Mouse (Mus musculus) liver, adult 2 months (tissue): ENCODE results near the gene Agtrap. TPM values are rescaled to one million over a fixed set of nuclear protein-coding genes. Genes with fewer than 3 reads are reported as not detected.

Experiments
- DNase-seq: peaks from one replicate; pipeline ENCODE4 v3.0.0-alpha.2; 2011; ENCODE audit warnings: low read depth, low spot score; ENCODE audit errors: extremely low read depth
- H3K27ac ChIP-seq: fragments of 200-500 bp; replicated peaks from 2 replicates; pipeline ENCODE4 v1.5.1; 2012; ENCODE audit warnings: low read depth, mild to moderate bottlenecking, control low read depth, inconsistent platforms, low read length; ENCODE audit not compliant: insufficient read depth
- H3K27me3 ChIP-seq: fragments of 200-500 bp; 2 replicates; pipeline ENCODE4 v1.6.1; 2012; ENCODE audit warnings: mild to moderate bottlenecking, moderate library complexity, low read length, inconsistent platforms; ENCODE audit not compliant: control insufficient read depth, insufficient read depth
- H3K36me3 ChIP-seq: fragments of 200-500 bp; 2 replicates; pipeline ENCODE4 v1.6.1; 2012; ENCODE audit warnings: low read length, inconsistent platforms; ENCODE audit not compliant: control insufficient read depth, insufficient read depth
- H3K4me1 ChIP-seq: fragments of 200-500 bp; 2 replicates; pipeline ENCODE4 v1.6.1; 2011; ENCODE audit warnings: low read length; ENCODE audit not compliant: control insufficient read depth, insufficient read depth
- H3K4me3 ChIP-seq: fragments of 200-500 bp; 2 replicates; pipeline ENCODE4 v1.5.1; 2011; ENCODE audit warnings: low read depth, mild to moderate bottlenecking, control low read depth, low read length, moderate library complexity; ENCODE audit not compliant: insufficient read depth
- H3K79me2 ChIP-seq: fragments of 200-500 bp; 2 replicates; pipeline ENCODE4 v1.6.1; 2012; ENCODE audit warnings: inconsistent platforms, mild to moderate bottlenecking, low read length, moderate library complexity; ENCODE audit not compliant: control insufficient read depth, insufficient read depth
- H3K9ac ChIP-seq: fragments of 200-500 bp; 2 replicates; pipeline ENCODE4 v1.6.1; 2012; ENCODE audit warnings: low read depth, mild to moderate bottlenecking, control low read depth, inconsistent platforms, low read length
- CTCF ChIP-seq: fragments of 200-500 bp; IDR thresholded peaks from 2 replicates; pipeline ENCODE4 v1.5.1; 2011; ENCODE audit warnings: low read depth, low read length, control low read depth
- POLR2A ChIP-seq: fragments of 200-500 bp; IDR thresholded peaks from 2 replicates; pipeline ENCODE4 v1.6.1; 2011; ENCODE audit warnings: low read length, control low read depth; ENCODE audit not compliant: insufficient read depth; ENCODE audit errors: extremely low read depth
- WGBS: fragments of 180-500 bp; shearing (Covaris S2); methylation state at CpG from one replicate; pipeline ENCODE4 v1.1.7; 2018; 5-methylcytosine and 5-hydroxymethylcytosine counted together
- polyA plus RNA-seq: library from polyadenylated mRNA; depleted of rRNA; stranded (reverse); fragments of >200 nt; gene quantifications from 2 replicates; pipeline ENCODE4 v1.2.3, GENCODE M21; 2012
- total RNA-seq: library from RNA; depleted of rRNA; stranded (reverse); fragments of >200 nt; gene quantifications from 2 replicates; pipeline ENCODE4 v1.2.3, GENCODE M21; 2014

Gene Agtrap
- total and polyA plus RNA-seq, 2 experiments, result 2.1 to 3.7 TPM

DNA sequence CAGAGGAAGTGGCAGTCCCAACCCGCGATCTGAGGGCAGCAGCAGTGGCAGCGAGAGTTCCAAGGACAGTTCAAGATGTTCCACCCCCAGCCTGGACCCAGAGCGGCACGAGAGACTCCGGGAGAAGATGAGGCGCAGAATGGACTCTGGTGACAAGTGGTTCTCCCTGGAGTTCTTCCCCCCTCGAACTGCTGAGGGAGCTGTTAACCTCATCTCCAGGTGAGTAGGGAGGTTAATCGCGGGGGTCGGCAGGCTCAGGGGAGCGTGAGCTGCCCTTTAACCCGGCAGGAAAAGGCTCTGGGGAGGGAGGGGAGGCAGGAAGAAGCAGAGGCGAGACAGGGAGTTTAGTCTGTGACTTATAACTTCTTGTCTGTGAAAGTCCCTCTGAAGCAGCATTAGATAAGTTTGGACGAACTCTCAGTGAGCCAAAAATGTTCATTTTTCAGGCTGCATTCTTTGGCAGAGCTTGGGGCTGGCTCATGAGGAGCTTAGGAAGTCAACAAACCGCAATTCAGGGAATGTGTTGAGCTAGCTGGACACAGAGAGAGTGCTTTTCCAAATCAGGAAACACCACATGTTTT, 46.1 kb downstream of the Agtrap start:
- Histone ChIP-seq H3K4me3 (peak overlapping the region; percentile 57), H3K4me1 (peaks cover 21% of the 10 kb centered on the region), H3K9ac (peak overlapping the region; percentile 41), H3K27ac (peak overlapping the region; percentile 59), H3K27me3 (no peaks in the 10 kb centered on the region), H3K79me2 (no peaks in the 10 kb centered on the region; the same call in 1 of the 2 replicates), H3K36me3 (peaks cover 5% of the 10 kb centered on the region; the same call in 1 of the 2 replicates)
- DNase-seq, result peak; percentile 34
- no peak for TF ChIP-seq POLR2A
- TF ChIP-seq CTCF, result no peak
- WGBS, result 47% methylated on average over 16 of the region's 16 CpGs

GRCm38 (mm10) chr4:148040933-148041610, 46.8 kb downstream of the Agtrap start:
- DNase-seq, result peak; percentile 20
- 53% methylated on average over 19 of the region's 19 CpGs for WGBS
- no peaks in the 10 kb centered on the region; the same call in 1 of the 2 replicates for H3K79me2 ChIP-seq

GRCm38 (mm10) chr4:148040029-148040830, 47.6 kb downstream of the Agtrap start:
- WGBS, result 43% methylated on average over 15 of the region's 15 CpGs
- H3K4me1 ChIP-seq, result peaks cover 19% of the 10 kb centered on the region
- no peaks in the 10 kb centered on the region for H3K27me3 ChIP-seq
- no peak overlapping the region for H3K9ac ChIP-seq
- peak; percentile 86 for DNase-seq
- no peak for TF ChIP-seq CTCF
- no peak for TF ChIP-seq POLR2A
- no peak overlapping the region for H3K4me3 ChIP-seq
- peak overlapping the region; percentile 8; the same call in 1 of the 2 replicates for H3K27ac ChIP-seq
- H3K79me2 ChIP-seq, result no peaks in the 10 kb centered on the region; the same call in 1 of the 2 replicates
- H3K36me3 ChIP-seq, result peaks cover 5% of the 10 kb centered on the region; the same call in 1 of the 2 replicates

More at GRCm38 (mm10) chr4:148040933-148041610, 46.8 kb downstream of the Agtrap start:
- Histone ChIP-seq H3K36me3 (peaks cover 5% of the 10 kb centered on the region; the same call in 1 of the 2 replicates), H3K27me3 (no peaks in the 10 kb centered on the region), H3K9ac (peak overlapping the region; percentile 41), H3K4me3 (peak overlapping the region; percentile 57), H3K4me1 (peaks cover 19% of the 10 kb centered on the region), H3K27ac (peak overlapping the region; percentile 59)
- TF ChIP-seq CTCF, result no peak
- no peak for TF ChIP-seq POLR2A

- no peaks in the 10 kb centered on the region for H3K27me3 ChIP-seq
- peaks cover 19% of the 10 kb centered on the region for H3K4me1 ChIP-seq
- peak overlapping the region; percentile 70 for H3K27ac ChIP-seq
- WGBS, result 5% methylated on average over 19 of the region's 19 CpGs
- peaks cover 4% of the 10 kb centered on the region; the same call in 1 of the 2 replicates for H3K36me3 ChIP-seq
- TF ChIP-seq CTCF (no peak), POLR2A (no peak)
- H3K4me3 ChIP-seq, result peak overlapping the region; percentile 66
- no peaks in the 10 kb centered on the region; the same call in 1 of the 2 replicates for H3K79me2 ChIP-seq
- peak; percentile 75 for DNase-seq
- H3K9ac ChIP-seq, result peak overlapping the region; percentile 57
These were observed 48.4 kb downstream of the Agtrap start for GRCm38 (mm10) chr4:148039254-148040028.
